Mouse (Mus musculus): ENCODE data around the gene Mpdu1. TPM values are rescaled to one million over a fixed set of nuclear protein-coding genes. Genes with fewer than 3 reads are reported as not detected.

Gene Mpdu1
- polyA plus RNA-seq, 1 experiment from 2014 or later: 90.4 TPM

MicroRNAs encoded within 50 kb of the gene (microRNA counts, 519-probe panel; counts per million panel counts)
- not detected for microRNA mmu-miR-1934
- microRNA mmu-miR-467f: 2,107 counts per million, percentile 36 among the panel's probes with 10 or more counts

Small RNA genes lying within 50 kb of the gene (microRNA-seq; reads per million reads assigned to microRNA genes)
- gene Mir1934 (1.0 reads per million), gene Mir467f (not detected)

Other genes with a start within 250 kb of the Mpdu1 start
- gene Kdm6b, start 249.0 kb downstream of the Mpdu1 start, polyA plus RNA-seq (2015; fragmentation: Nextera tagmentation; extraction: Ambion mirVana): 48.4 and 52.8 TPM in 2 replicates
- 3.5 and 3.7 TPM in 2 replicates for gene Dnah2, start 113.5 kb downstream of the Mpdu1 start, polyA plus RNA-seq (2015; fragmentation: Nextera tagmentation; extraction: Ambion mirVana)
- 95.7 and 123 TPM in 2 replicates for gene Efnb3, start 102.4 kb downstream of the Mpdu1 start, polyA plus RNA-seq (2015; fragmentation: Nextera tagmentation; extraction: Ambion mirVana)
- 27.3 and 28.6 TPM in 2 replicates for gene Wrap53, start 82.4 kb downstream of the Mpdu1 start, polyA plus RNA-seq (2015; fragmentation: Nextera tagmentation; extraction: Ambion mirVana)
- gene Trp53, start 82.3 kb downstream of the Mpdu1 start, polyA plus RNA-seq (2015; fragmentation: Nextera tagmentation; extraction: Ambion mirVana): 103 and 109 TPM in 2 replicates
- 30.2 and 33.8 TPM in 2 replicates for gene Atp1b2, start 56.7 kb downstream of the Mpdu1 start, polyA plus RNA-seq (2015; fragmentation: Nextera tagmentation; extraction: Ambion mirVana)
- not detected in 2 replicates for gene Shbg, start 44.7 kb downstream of the Mpdu1 start, polyA plus RNA-seq (2015; fragmentation: Nextera tagmentation; extraction: Ambion mirVana)
- 17.3 and 23.8 TPM in 2 replicates for gene Sat2, start 40.6 kb downstream of the Mpdu1 start, polyA plus RNA-seq (2015; fragmentation: Nextera tagmentation; extraction: Ambion mirVana)
- 37.1 and 47.7 TPM in 2 replicates for gene Fxr2, start 29.7 kb downstream of the Mpdu1 start, polyA plus RNA-seq (2015; fragmentation: Nextera tagmentation; extraction: Ambion mirVana)
- gene Sox15, start 7.3 kb downstream of the Mpdu1 start, polyA plus RNA-seq (2015; fragmentation: Nextera tagmentation; extraction: Ambion mirVana): not detected in 2 replicates
- gene Cd68, start 3.5 kb upstream of the Mpdu1 start, polyA plus RNA-seq (2015; fragmentation: Nextera tagmentation; extraction: Ambion mirVana): 6.4 and 7.8 TPM in 2 replicates
- 563 and 599 TPM in 2 replicates for gene Eif4a1, start 9.8 kb upstream of the Mpdu1 start, polyA plus RNA-seq (2015; fragmentation: Nextera tagmentation; extraction: Ambion mirVana)
- gene Senp3, start 19.4 kb upstream of the Mpdu1 start, polyA plus RNA-seq (2015; fragmentation: Nextera tagmentation; extraction: Ambion mirVana): 97.0 and 115 TPM in 2 replicates
- gene Tnfsf13, start 23.1 kb upstream of the Mpdu1 start, polyA plus RNA-seq (2015; fragmentation: Nextera tagmentation; extraction: Ambion mirVana): 0.34 and 0.46 TPM in 2 replicates
- 1.1 and 1.2 TPM in 2 replicates for gene Tnfsf12, start 33.2 kb upstream of the Mpdu1 start, polyA plus RNA-seq (2015; fragmentation: Nextera tagmentation; extraction: Ambion mirVana)
- gene Tnfsfm13, start 33.5 kb upstream of the Mpdu1 start, polyA plus RNA-seq (2015; fragmentation: Nextera tagmentation; extraction: Ambion mirVana): 0.81 and 1.2 TPM in 2 replicates
- 16.4 and 18.1 TPM in 2 replicates for gene Polr2a, start 96.0 kb upstream of the Mpdu1 start, polyA plus RNA-seq (2015; fragmentation: Nextera tagmentation; extraction: Ambion mirVana)
- gene Slc35g3, start 99.3 kb upstream of the Mpdu1 start, polyA plus RNA-seq (2015; fragmentation: Nextera tagmentation; extraction: Ambion mirVana): 0.16 and 0.18 TPM in 2 replicates
- 3.3 and 3.6 TPM in 2 replicates for gene Zbtb4, start 103.3 kb upstream of the Mpdu1 start, polyA plus RNA-seq (2015; fragmentation: Nextera tagmentation; extraction: Ambion mirVana)
- gene Chrnb1, start 133.3 kb upstream of the Mpdu1 start, polyA plus RNA-seq (2015; fragmentation: Nextera tagmentation; extraction: Ambion mirVana): 1.2 TPM in 2 replicates
- gene Fgf11, start 139.2 kb upstream of the Mpdu1 start, polyA plus RNA-seq (2015; fragmentation: Nextera tagmentation; extraction: Ambion mirVana): 5.2 and 5.9 TPM in 2 replicates
- gene Tmem102, start 143.0 kb upstream of the Mpdu1 start, polyA plus RNA-seq (2015; fragmentation: Nextera tagmentation; extraction: Ambion mirVana): 0.45 and 0.77 TPM in 2 replicates
- gene Gm39566, start 152.7 kb upstream of the Mpdu1 start, polyA plus RNA-seq (2015; fragmentation: Nextera tagmentation; extraction: Ambion mirVana): not detected in 2 replicates
- not detected in 2 replicates for gene Spem2, start 155.8 kb upstream of the Mpdu1 start, polyA plus RNA-seq (2015; fragmentation: Nextera tagmentation; extraction: Ambion mirVana)
- 0.72 and 0.75 TPM in 2 replicates for gene Spem1, start 159.5 kb upstream of the Mpdu1 start, polyA plus RNA-seq (2015; fragmentation: Nextera tagmentation; extraction: Ambion mirVana)
- gene Nlgn2, start 175.1 kb upstream of the Mpdu1 start, polyA plus RNA-seq (2015; fragmentation: Nextera tagmentation; extraction: Ambion mirVana): 18.7 and 22.8 TPM in 2 replicates
- gene Tmem256, start 175.9 kb upstream of the Mpdu1 start, polyA plus RNA-seq (2015; fragmentation: Nextera tagmentation; extraction: Ambion mirVana): 254 and 272 TPM in 2 replicates
- 55.0 and 57.7 TPM in 2 replicates for gene Plscr3, start 183.7 kb upstream of the Mpdu1 start, polyA plus RNA-seq (2015; fragmentation: Nextera tagmentation; extraction: Ambion mirVana)
- 0.29 and 0.39 TPM in 2 replicates for gene Tnk1, start 196.1 kb upstream of the Mpdu1 start, polyA plus RNA-seq (2015; fragmentation: Nextera tagmentation; extraction: Ambion mirVana)
- gene Tmem95, start 215.4 kb upstream of the Mpdu1 start, polyA plus RNA-seq (2015; fragmentation: Nextera tagmentation; extraction: Ambion mirVana): not detected in 2 replicates
- 1.3 and 1.9 TPM in 2 replicates for gene Kctd11, start 218.8 kb upstream of the Mpdu1 start, polyA plus RNA-seq (2015; fragmentation: Nextera tagmentation; extraction: Ambion mirVana)
- 0.48 and 0.49 TPM in 2 replicates for gene Acap1, start 232.9 kb upstream of the Mpdu1 start, polyA plus RNA-seq (2015; fragmentation: Nextera tagmentation; extraction: Ambion mirVana)
- 16.4 and 18.5 TPM in 2 replicates for gene 2810408A11Rik, start 238.3 kb upstream of the Mpdu1 start, polyA plus RNA-seq (2015; fragmentation: Nextera tagmentation; extraction: Ambion mirVana)
- gene Neurl4, start 238.4 kb upstream of the Mpdu1 start, polyA plus RNA-seq (2015; fragmentation: Nextera tagmentation; extraction: Ambion mirVana): 19.0 and 21.5 TPM in 2 replicates